Mouse (Mus musculus) CH12.LX (cell line): ENCODE results near the gene Pmepa1. TPM values are rescaled to one million over a fixed set of nuclear protein-coding genes. Genes with fewer than 3 reads are reported as not detected.

Source experiments
- DNase-seq: peaks from one replicate; pipeline ENCODE4 v3.0.0-alpha.2; 2013; ENCODE audit errors: extremely low read depth
- H3K27ac ChIP-seq: 2 replicates; pipeline ENCODE4 v1.5.1; 2012; ENCODE audit warnings: low read depth, mild to moderate bottlenecking, control low read depth, moderate library complexity; ENCODE audit not compliant: insufficient read depth
- H3K27me3 ChIP-seq: replicated peaks from 2 replicates; pipeline ENCODE3; 2012; ENCODE audit warnings: inconsistent platforms
- H3K36me3 ChIP-seq, 2 experiments: replicated peaks in 1 of 2; 2 replicates each; pipeline versions ENCODE3 to v1.6.1; 2012; ENCODE audit warnings: inconsistent platforms in 1 of 2, low read length in 1 of 2, mild to moderate bottlenecking in 1 of 2, mixed read lengths in 1 of 2, moderate library complexity in 1 of 2; ENCODE audit not compliant: control insufficient read depth in 1 of 2, insufficient read depth in 1 of 2
- H3K4me1 ChIP-seq, 2 experiments: 2 replicates each; pipeline ENCODE4 v1.6.1; 2012; ENCODE audit warnings: inconsistent platforms in 1 of 2, moderate library complexity in 1 of 2; ENCODE audit not compliant: insufficient read depth in 2 of 2, control insufficient read depth in 1 of 2
- H3K4me2 ChIP-seq: 2 replicates; pipeline ENCODE4 v1.6.1; 2012; ENCODE audit warnings: low read depth, mild to moderate bottlenecking, control low read depth; ENCODE audit not compliant: poor library complexity, insufficient read depth, severe bottlenecking
- H3K4me3 ChIP-seq, 3 experiments: fragments of 150-350 bp in 1 of 3; sonication (generic) in 1 of 3; replicated peaks in 1 of 3; 2 replicates each; pipeline versions ENCODE3 to v1.5.1; 2011 to 2012; ENCODE audit warnings: low read depth in 2 of 3, low read length in 2 of 3, mild to moderate bottlenecking in 2 of 3, moderate library complexity in 2 of 3, control low read depth in 1 of 3, improper control_type of control experiment in 1 of 3, inconsistent platforms in 1 of 3, mixed read lengths in 1 of 3; ENCODE audit not compliant: poor library complexity in 1 of 3
- H3K79me2 ChIP-seq: replicated peaks from 2 replicates; pipeline ENCODE4 v1.6.1; 2012; ENCODE audit warnings: mild to moderate bottlenecking, moderate library complexity; ENCODE audit not compliant: control insufficient read depth, poor library complexity, insufficient read depth, severe bottlenecking; ENCODE audit errors: extremely low read depth
- H3K9ac ChIP-seq: 2 replicates; pipeline ENCODE4 v1.6.1; 2012; ENCODE audit warnings: low read depth, mild to moderate bottlenecking, control low read depth, moderate library complexity; ENCODE audit not compliant: insufficient read depth
- H3K9me3 ChIP-seq: replicated peaks from 2 replicates; pipeline ENCODE3; 2012; ENCODE audit warnings: low read length, inconsistent platforms, mixed read lengths
- CHD1 ChIP-seq: IDR thresholded peaks from 2 replicates; pipeline ENCODE4 v1.6.1; 2012; ENCODE audit warnings: low read depth, low read length, improper control_type of control experiment, inconsistent platforms
- E2F4 ChIP-seq: IDR thresholded peaks from 2 replicates; pipeline ENCODE4 v1.6.1; 2011; ENCODE audit warnings: low read depth, low read length, improper control_type of control experiment; ENCODE audit not compliant: insufficient replicate concordance
- ELF1 ChIP-seq: IDR thresholded peaks from 2 replicates; pipeline ENCODE4 v1.6.1; 2014; ENCODE audit warnings: low read depth, mild to moderate bottlenecking, inconsistent platforms, low read length, improper control_type of control experiment
- EP300 ChIP-seq: IDR thresholded peaks from 2 replicates; pipeline ENCODE4 v1.6.1; 2011; ENCODE audit warnings: low read length, improper control_type of control experiment
- IRF4 ChIP-seq: IDR thresholded peaks from 2 replicates; pipeline ENCODE4 v1.6.1; 2014; ENCODE audit warnings: low read depth, mild to moderate bottlenecking, inconsistent platforms, low read length, improper control_type of control experiment
- JUN ChIP-seq: IDR thresholded peaks from 2 replicates; pipeline ENCODE4 v1.6.1; 2011; ENCODE audit warnings: low read depth, mild to moderate bottlenecking, low read length, improper control_type of control experiment, moderate library complexity; ENCODE audit not compliant: insufficient read depth
- JUND ChIP-seq: conservative IDR thresholded peaks from 2 replicates; pipeline ENCODE4 v1.6.1; 2011; ENCODE audit warnings: low read depth, low read length, improper control_type of control experiment
- KAT2A ChIP-seq: IDR thresholded peaks from 2 replicates; pipeline ENCODE4 v1.6.1; 2012; ENCODE audit warnings: low read length, improper control_type of control experiment, inconsistent platforms; ENCODE audit not compliant: insufficient replicate concordance
- MAFK ChIP-seq: IDR thresholded peaks from 2 replicates; pipeline ENCODE4 v1.6.1; 2011; ENCODE audit warnings: low read length, improper control_type of control experiment; ENCODE audit not compliant: insufficient replicate concordance
- MAX ChIP-seq: IDR thresholded peaks from 2 replicates; pipeline ENCODE4 v1.6.1; 2011; ENCODE audit warnings: low read length, improper control_type of control experiment
- MEF2A ChIP-seq: IDR thresholded peaks from 2 replicates; pipeline ENCODE4 v1.6.1; 2014; ENCODE audit warnings: low read depth, mild to moderate bottlenecking, inconsistent platforms, low read length, improper control_type of control experiment, borderline replicate concordance
- MYC ChIP-seq: IDR thresholded peaks from 2 replicates; pipeline ENCODE4 v1.6.1; 2011; ENCODE audit warnings: low read depth, mild to moderate bottlenecking, improper control_type of control experiment, low read length
- NELFE ChIP-seq: IDR thresholded peaks from 2 replicates; pipeline ENCODE4 v1.6.1; 2011; ENCODE audit warnings: low read depth, low read length, improper control_type of control experiment
- RCOR1 ChIP-seq: conservative IDR thresholded peaks from 2 replicates; pipeline ENCODE4 v1.6.1; 2012; ENCODE audit warnings: low read depth, mild to moderate bottlenecking, inconsistent platforms, low read length, improper control_type of control experiment
- TBP ChIP-seq: conservative IDR thresholded peaks from 2 replicates; pipeline ENCODE4 v1.6.1; 2011; ENCODE audit warnings: low read depth, low read length, improper control_type of control experiment
- TCF12 ChIP-seq: IDR thresholded peaks from 2 replicates; pipeline ENCODE4 v1.6.1; 2014; ENCODE audit warnings: low read depth, mild to moderate bottlenecking, inconsistent platforms, low read length, improper control_type of control experiment
- UBTF ChIP-seq: IDR thresholded peaks from 2 replicates; pipeline ENCODE4 v1.6.1; 2012; ENCODE audit warnings: low read depth, mild to moderate bottlenecking, inconsistent platforms, low read length, improper control_type of control experiment, moderate library complexity
- USF2 ChIP-seq: conservative IDR thresholded peaks from 2 replicates; pipeline ENCODE4 v1.6.1; 2011; ENCODE audit warnings: low read depth, low read length, improper control_type of control experiment
- ZNF384 ChIP-seq: IDR thresholded peaks from 2 replicates; pipeline ENCODE4 v1.6.1; 2012; ENCODE audit warnings: low read depth, low read length, improper control_type of control experiment, inconsistent platforms
- dilution Hi-C: fragments of 300-500 bp; cut with MboI; formaldehyde crosslinking; loops from 2 replicates; pipeline ENCODE4 v1.14.3; 2020; ENCODE audit warnings: low sequenced_read_pairs; ENCODE audit not compliant: extremely low pct_unique_long_range_greater_than_20kb, extremely low pct_ligation_motif_present
- in situ Hi-C: fragments of 300-500 bp; cut with MboI; formaldehyde crosslinking; loops from 3 replicates; pipeline ENCODE4 v1.14.3; 2019; ENCODE audit warnings: low sequenced_read_pairs, low pct_ligation_motif_present, low pct_unique_long_range_greater_than_20kb, mixed read lengths
- polyA plus RNA-seq: library from polyadenylated mRNA; unstranded; fragments of >175 nt; gene quantifications from 2 replicates; pipeline ENCODE4 v1.2.1, GENCODE M21; 2012; ENCODE audit warnings: low read depth; ENCODE audit not compliant: insufficient read length
- total RNA-seq, 2 experiments: library from RNA; depleted of rRNA; stranded (reverse); fragments of 300-350 nt in 1 of 2; fragments of >200 nt in 1 of 2; gene quantifications; 2 replicates each; pipeline ENCODE4 v1.2.3; 2012 to 2014

The Pmepa1 gene
- total and polyA plus RNA-seq, 3 experiments: 1.6 to 11.8 (median 9.9) TPM

- dilution Hi-C loops: no loop called here
- Histone ChIP-seq H3K27me3 (no peaks in the 10 kb centered on the region), H3K4me3 (no peak overlapping the region), H3K79me2 (no peaks in the 10 kb centered on the region), H3K4me2 (no peak overlapping the region), H3K27ac (no peak overlapping the region), H3K9ac (no peak overlapping the region), H3K9me3 (no peaks in the 10 kb centered on the region), H3K36me3 (peaks cover 28 to 45% of the 10 kb centered on the region in 2 experiments), H3K4me1 (peaks cover 14 to 35% of the 10 kb centered on the region in 2 experiments)
- in situ Hi-C loops: loop anchor here (5.0 kb wide), 1 partner anchor 321 kb away; no protein-coding TSS in a partner anchor
- TF ChIP-seq MYC (no peak), USF2 (no peak), CHD1 (no peak), ELF1 (no peak), EP300 (no peak), ZNF384 (no peak), IRF4 (no peak), E2F4 (no peak), TBP (no peak), MAX (no peak), MEF2A (no peak), JUN (no peak), MAFK (no peak)
- no peak for DNase-seq
Observed at GRCm38 (mm10) chr2:173226792-173227191, 49.5 kb downstream of the Pmepa1 start.

GRCm38 (mm10) chr2:173225906-173226305 lies 50.4 kb downstream of the Pmepa1 start:
- Histone ChIP-seq H3K27ac (no peak overlapping the region), H3K4me2 (no peak overlapping the region), H3K4me1 (peaks cover 14 to 32% of the 10 kb centered on the region in 2 experiments), H3K9me3 (no peaks in the 10 kb centered on the region), H3K9ac (no peak overlapping the region), H3K36me3 (peaks cover 20 to 37% of the 10 kb centered on the region in 2 experiments), H3K79me2 (no peaks in the 10 kb centered on the region), H3K4me3 (no peak overlapping the region), H3K27me3 (no peaks in the 10 kb centered on the region)
- DNase-seq: no peak
- dilution Hi-C loops (no loop called here), in situ Hi-C loops (loop anchor here (5.0 kb wide), 1 partner anchor 321 kb away; no protein-coding TSS in a partner anchor)
- TF ChIP-seq NELFE (no peak), RCOR1 (no peak), KAT2A (no peak), JUND (no peak), TCF12 (no peak), ELF1 (no peak), ZNF384 (no peak), EP300 (no peak), UBTF (no peak), MAFK (no peak), MEF2A (no peak), IRF4 (no peak), MAX (no peak)
